Mouse (Mus musculus) embryonic fibroblast, embryonic 13.5 days (primary cell): ENCODE measurements at regions not wholly inside any gene's neighbourhood (a gene's known extent, or its start where the extent isn't known, plus 50 kb on each side); places are given as distances from the start of the nearest gene placed in this dataset.

ENCODE experiments used
- H3K27ac ChIP-seq: 2 replicates; pipeline ENCODE4 v1.5.1; 2012; ENCODE audit warnings: low read length, control low read depth, inconsistent platforms; ENCODE audit not compliant: insufficient read depth
- H3K4me1 ChIP-seq: 2 replicates; pipeline ENCODE4 v1.6.1; 2011; ENCODE audit warnings: low read length; ENCODE audit not compliant: control insufficient read depth, insufficient read depth
- H3K4me3 ChIP-seq: 2 replicates; pipeline ENCODE4 v1.5.1; 2011; ENCODE audit warnings: mild to moderate bottlenecking, control low read depth, low read length; ENCODE audit not compliant: insufficient read depth
- CTCF ChIP-seq: IDR thresholded peaks from 2 replicates; pipeline ENCODE4 v1.5.1; 2011; ENCODE audit warnings: mild to moderate bottlenecking, control low read depth, low read length, moderate library complexity, borderline replicate concordance; ENCODE audit not compliant: insufficient read depth
- POLR2A ChIP-seq: IDR thresholded peaks from 2 replicates; pipeline ENCODE4 v1.6.1; 2011; ENCODE audit warnings: low read depth, mild to moderate bottlenecking, control low read depth, low read length, moderate library complexity

DNA sequence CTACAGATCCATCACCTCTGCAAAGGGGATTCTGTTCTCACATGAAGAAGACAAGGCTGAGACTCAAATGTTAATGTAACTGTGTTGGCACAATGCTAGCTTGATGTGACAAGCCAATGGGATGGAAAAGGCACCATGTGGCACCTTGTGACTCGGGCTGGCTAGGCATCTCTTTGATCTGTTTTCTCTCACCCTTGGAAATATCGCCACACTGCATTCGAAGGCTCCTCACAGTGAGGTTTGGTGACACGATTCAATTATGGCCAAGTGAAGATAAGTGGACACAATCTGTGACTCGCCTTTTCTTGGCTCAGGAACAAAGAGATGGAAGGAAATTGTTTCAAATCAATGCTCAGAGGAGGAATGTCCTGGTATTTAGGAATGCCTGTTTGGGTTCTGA lies 66.6 kb upstream of the Phyhipl start:
- no peak overlapping the region for H3K27ac ChIP-seq
- H3K4me1 ChIP-seq = no peaks in the 10 kb centered on the region
- TF ChIP-seq CTCF (no peak), POLR2A (no peak)
- no peak overlapping the region for H3K4me3 ChIP-seq

- Histone ChIP-seq H3K4me3 (no peak overlapping the region), H3K4me1 (no peaks in the 10 kb centered on the region), H3K27ac (no peak overlapping the region)
- TF ChIP-seq POLR2A (no peak), CTCF (no peak)
Measured at GRCm38 (mm10) chr10:70717464-70717863, 61.7 kb upstream of the Phyhipl start.

DNA sequence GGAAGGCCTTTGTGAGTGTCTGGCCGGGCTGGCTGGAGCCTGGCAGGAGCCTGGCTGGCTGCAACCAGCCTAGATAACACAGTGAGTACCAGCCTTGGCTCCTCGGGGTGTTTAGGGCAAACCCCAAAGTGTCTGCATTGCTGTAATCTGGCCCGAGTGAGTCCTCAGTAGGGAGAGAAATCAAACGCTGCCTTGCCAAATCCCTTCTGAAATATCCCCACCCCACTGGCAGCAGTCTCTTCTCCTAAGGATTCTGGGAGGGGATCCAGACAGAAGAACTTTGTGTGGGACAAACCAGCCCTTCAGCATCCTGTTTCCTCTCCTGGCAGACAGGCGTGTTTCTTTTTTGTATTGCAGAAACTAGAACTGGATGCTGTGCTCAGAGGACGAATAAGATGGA lies 61.3 kb upstream of the Phyhipl start:
- Histone ChIP-seq H3K4me1 (no peaks in the 10 kb centered on the region), H3K27ac (no peak overlapping the region), H3K4me3 (no peak overlapping the region)
- TF ChIP-seq CTCF (no peak), POLR2A (no peak)

GRCm38 (mm10) chr10:70713306-70713705 lies 57.5 kb upstream of the Phyhipl start:
- no peaks in the 10 kb centered on the region for H3K4me1 ChIP-seq
- H3K27ac ChIP-seq = no peak overlapping the region
- no peak for TF ChIP-seq CTCF
- H3K4me3 ChIP-seq = no peak overlapping the region

GRCm38 (mm10) chr10:70708806-70709205 lies 53.0 kb upstream of the Phyhipl start:
- Histone ChIP-seq H3K27ac (no peak overlapping the region), H3K4me3 (no peak overlapping the region), H3K4me1 (no peaks in the 10 kb centered on the region)
- TF ChIP-seq CTCF (no peak), POLR2A (no peak)
